Mouse (Mus musculus): ENCODE results near the gene Sinhcaf. TPM values are rescaled to one million over a fixed set of nuclear protein-coding genes. Genes with fewer than 3 reads are reported as not detected.
A peak's percentile ranks its signal among the peaks of the same experiment; 100 is the strongest.
"Not testable (repeated sequence)": the region's sequence is repeated elsewhere in the genome, so short reads cannot be mapped to it uniquely, and the experiment has no call there.

The Sinhcaf gene
- polyA plus RNA-seq, 1 experiment from 2014 or later, result 79.5 TPM

GRCm38 (mm10) chr6:148945509-148946408 is 508 bp downstream of the Sinhcaf start:
- peak; percentile 50 for DNase-seq (ENCODE audit: low spot score)

DNA sequence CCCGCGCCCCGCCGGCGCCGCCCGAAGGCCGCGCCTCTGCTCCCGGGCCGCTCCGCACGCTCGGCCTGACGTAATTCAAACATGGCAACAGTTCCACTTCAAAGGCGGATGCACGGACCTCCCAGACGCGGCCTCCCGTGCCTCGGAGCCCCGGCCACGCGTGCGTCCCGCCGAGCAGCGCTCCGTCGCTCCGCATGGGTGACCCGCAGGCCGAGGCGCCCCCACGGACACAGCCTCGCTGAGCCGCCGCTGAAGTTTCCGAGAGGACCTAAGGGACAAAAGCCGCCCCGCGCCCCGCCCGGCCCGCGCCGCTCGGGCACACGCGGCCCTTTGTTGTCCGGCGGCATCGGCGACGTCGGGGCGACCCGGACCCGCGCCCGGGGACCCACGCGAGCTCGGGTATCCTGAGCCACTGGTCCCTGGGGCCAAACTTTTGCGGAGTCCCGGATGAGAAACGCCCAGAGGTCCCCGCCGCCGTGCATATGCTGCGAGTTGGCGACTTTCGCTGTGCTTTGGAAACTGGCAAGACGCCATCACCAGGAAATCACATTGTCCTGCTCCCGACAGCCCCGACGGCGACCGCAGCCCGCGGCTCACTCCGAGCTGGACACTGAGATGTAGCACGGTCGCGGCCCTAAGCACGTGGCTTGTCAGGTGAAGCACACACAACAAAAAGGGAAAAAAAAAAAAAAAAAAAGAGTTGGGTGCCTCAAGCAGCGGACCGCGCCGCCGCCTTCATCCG is 1.3 kb downstream of the Sinhcaf start:
- DNase-seq (ENCODE audit: low spot score), result no peak

- DNase-seq (ENCODE audit: low spot score), result peak; percentile 71
Observed at GRCm38 (mm10) chr6:148944344-148944766, 1.9 kb downstream of the Sinhcaf start.

DNA sequence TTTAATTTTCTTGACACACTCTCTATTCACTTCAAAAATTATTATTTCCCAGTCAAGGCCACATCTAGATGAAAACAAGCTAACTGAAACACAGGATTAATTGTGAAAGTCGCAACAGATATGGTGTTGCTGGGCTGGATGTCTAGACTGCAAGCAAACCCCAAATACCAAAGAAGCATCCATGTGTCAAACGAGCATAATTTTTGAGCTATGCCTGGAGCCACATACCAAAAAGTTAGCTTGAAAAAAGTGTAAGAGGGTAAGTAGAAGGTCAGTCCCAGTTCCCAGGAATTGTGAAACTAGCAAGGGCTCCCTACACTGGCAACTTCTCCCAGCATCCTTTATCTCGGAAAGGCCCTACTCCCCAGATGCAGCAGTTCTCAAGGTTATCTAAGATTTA is 2.6 kb downstream of the Sinhcaf start:
- no peak for DNase-seq (ENCODE audit: low spot score)

GRCm38 (mm10) chr6:148942406-148942805 is 3.9 kb downstream of the Sinhcaf start:
- no peak for DNase-seq (ENCODE audit: low spot score)

DNA sequence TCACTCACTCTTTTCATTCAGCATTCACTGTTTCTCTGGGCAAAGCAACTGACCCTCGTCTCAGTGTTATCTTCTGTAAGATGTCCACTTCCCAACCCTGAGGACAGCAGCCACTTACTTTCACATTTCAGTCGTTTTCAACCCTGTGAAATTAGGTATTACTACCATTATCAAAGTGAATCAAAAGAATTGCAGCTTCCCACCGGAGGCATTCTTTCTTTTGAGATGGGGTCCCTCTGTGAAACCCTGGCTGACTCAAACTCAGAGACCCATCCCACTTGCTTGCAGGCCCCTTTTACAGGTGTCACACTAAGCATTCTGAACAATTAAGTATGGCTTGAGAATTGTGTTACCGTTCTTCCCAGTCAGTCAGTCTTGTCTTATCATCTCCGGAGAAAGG is 4.4 kb downstream of the Sinhcaf start:
- no peak for DNase-seq (ENCODE audit: low spot score)

- DNase-seq (ENCODE audit: low spot score), result peak; percentile 17
Observed at GRCm38 (mm10) chr6:148940383-148940782, 5.9 kb downstream of the Sinhcaf start.

GRCm38 (mm10) chr6:148937693-148938092 is 8.6 kb downstream of the Sinhcaf start:
- DNase-seq (ENCODE audit: low spot score), result no peak

- DNase-seq (ENCODE audit: low spot score), result no peak
Observed at GRCm38 (mm10) chr6:148934961-148935590, 11.2 kb downstream of the Sinhcaf start.

DNA sequence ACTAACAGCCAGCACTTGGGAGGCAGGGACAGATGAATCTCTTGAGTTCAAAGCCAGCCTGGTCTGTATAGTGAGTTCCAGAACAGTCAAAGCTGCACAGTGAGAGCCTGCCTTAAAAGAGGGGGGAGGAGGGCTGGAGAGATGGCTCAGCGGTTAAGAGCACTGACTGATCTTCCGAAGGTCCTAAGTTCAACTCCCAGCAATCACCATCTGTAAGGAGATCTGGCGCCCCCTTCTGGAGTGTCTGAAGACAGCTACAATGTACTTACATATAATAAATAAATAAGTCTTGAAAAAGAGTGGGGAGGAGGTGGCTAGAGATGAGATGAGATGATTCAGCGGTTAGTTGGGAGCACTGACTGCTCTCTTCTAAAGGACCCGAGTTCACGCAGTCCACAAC is 15.0 kb downstream of the Sinhcaf start:
- DNase-seq (ENCODE audit: low spot score), result peak; percentile 22

- DNase-seq (ENCODE audit: low spot score), result no peak
Observed at GRCm38 (mm10) chr6:148918841-148919398, 27.3 kb downstream of the Sinhcaf start.

- no peak for DNase-seq (ENCODE audit: low spot score)
Observed at GRCm38 (mm10) chr6:148917672-148918071, 28.6 kb downstream of the Sinhcaf start.

GRCm38 (mm10) chr6:148916817-148917216 is 29.4 kb downstream of the Sinhcaf start:
- peak; percentile 52 for DNase-seq (ENCODE audit: low spot score)

GRCm38 (mm10) chr6:148913938-148914337 is 32.3 kb downstream of the Sinhcaf start:
- peak; percentile 65 for DNase-seq (ENCODE audit: low spot score)

DNA sequence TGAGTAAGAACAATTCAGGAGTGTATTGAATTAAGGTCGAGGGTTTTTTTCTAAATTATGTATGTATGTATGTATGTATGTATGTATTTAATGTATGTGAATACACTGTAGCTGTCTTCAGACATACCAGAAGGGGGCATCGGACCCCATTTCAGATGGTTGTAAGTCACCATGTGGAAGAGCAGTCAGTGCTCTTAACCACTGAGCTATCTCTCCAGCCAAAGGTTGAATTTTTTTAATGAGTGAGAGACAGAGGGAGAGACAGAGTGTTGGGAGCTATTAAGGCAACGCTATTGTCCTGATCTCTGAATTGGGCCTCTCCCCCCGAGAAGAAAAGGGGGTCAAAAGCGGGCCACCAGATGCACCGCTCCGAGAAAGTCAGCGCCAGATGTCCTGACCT is 34.4 kb downstream of the Sinhcaf start:
- DNase-seq (ENCODE audit: low spot score), result not testable (repeated sequence)

GRCm38 (mm10) chr6:148906958-148907357 is 39.3 kb downstream of the Sinhcaf start:
- no peak for DNase-seq (ENCODE audit: low spot score)

DNA sequence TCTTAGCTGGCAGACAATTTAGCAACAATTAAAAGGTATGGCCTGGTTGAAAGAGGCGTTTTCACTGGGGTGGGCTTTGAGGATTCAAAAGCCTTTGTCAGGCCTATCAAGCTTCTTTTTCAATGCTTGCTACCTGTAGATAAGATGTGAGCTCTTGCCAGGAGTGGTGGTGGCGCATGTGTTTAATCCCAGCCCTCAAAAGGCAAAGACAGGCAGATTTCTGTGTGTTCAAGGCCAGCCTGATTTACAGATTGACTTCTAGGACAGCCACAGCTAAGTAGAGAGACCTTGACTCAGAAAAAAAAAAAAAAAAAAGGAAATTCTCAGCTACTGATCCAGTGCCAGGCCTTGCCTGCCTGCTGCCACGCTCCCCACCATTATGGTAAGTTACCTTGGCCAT is 43.5 kb downstream of the Sinhcaf start:
- no peak for DNase-seq (ENCODE audit: low spot score)

DNA sequence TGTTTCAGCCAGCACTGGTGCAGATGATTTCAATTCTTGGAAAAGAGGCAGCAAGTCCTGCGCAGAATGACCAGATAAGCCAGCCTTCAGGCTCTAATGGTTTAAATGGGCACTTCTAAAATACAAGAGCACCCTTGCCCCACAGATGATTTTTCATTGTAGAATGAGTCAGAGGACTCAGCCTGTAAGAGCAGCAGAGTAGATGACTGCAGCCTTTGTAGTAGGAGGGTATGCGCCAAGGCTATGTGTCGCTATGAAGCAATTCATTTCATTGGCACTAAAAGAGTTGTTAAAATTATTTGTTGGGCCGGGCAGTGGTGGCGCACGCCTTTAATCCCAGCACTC is 49.8 kb downstream of the Sinhcaf start:
- no peak for DNase-seq (ENCODE audit: low spot score)

DNA sequence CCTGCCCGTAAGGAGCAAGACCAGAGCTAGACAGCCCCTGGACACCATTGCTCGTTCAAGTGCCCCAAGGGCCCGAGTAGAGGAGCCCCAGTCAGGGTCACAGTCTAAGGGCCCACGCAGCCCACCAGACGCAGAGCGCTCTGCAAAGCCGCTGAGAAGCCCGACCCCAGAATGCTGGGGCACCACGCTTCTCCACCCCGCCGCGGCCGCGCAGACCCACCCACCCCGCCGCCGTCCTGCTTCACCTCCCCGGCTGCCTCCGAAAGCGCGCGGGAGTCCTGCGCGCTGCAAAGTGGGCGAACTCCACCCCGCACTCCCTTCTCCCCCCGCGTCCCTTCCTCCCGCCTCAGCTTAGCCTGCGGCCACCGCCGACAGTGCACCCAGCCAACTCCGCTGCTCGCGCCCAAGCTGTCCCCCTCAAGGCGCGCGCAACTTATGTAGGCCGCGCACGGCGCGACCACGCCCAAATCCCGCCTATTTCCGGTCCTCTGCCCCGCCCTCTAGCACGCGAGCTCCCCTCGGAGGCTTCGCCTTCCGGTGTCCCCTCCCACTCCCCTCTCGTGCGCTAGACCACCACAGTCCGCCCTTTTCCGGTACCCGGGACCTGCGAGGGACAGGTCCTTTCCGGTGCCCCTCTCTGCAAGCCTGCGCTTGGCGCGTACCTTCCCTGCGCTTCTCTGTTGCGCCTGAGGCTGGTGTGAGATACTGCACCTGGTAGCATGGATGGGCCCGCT is 50.3 kb downstream of the Sinhcaf start, which contains the start of gene Caprin2:
Gene Caprin2 (minus strand): TSS at position 465 of the 734 bp plus-strand sequence.
- peak; percentile 97 for DNase-seq (ENCODE audit: low spot score)

GRCm38 (mm10) chr6:148894888-148895772 is 51.1 kb downstream of the Sinhcaf start:
- peak; percentile 12 for DNase-seq (ENCODE audit: low spot score)
